Mouse (Mus musculus) c-Kit-positive CD71-positive TER-119-negative erythroid progenitor cells, embryonic 14.5 days (primary cell): ENCODE measurements around the gene Cbx8.

Experiments used
- DNase-seq: peaks from one replicate; pipeline ENCODE4 v3.0.0-alpha.2; 2013; ENCODE audit warnings: low read depth

The Cbx8 gene

DNA sequence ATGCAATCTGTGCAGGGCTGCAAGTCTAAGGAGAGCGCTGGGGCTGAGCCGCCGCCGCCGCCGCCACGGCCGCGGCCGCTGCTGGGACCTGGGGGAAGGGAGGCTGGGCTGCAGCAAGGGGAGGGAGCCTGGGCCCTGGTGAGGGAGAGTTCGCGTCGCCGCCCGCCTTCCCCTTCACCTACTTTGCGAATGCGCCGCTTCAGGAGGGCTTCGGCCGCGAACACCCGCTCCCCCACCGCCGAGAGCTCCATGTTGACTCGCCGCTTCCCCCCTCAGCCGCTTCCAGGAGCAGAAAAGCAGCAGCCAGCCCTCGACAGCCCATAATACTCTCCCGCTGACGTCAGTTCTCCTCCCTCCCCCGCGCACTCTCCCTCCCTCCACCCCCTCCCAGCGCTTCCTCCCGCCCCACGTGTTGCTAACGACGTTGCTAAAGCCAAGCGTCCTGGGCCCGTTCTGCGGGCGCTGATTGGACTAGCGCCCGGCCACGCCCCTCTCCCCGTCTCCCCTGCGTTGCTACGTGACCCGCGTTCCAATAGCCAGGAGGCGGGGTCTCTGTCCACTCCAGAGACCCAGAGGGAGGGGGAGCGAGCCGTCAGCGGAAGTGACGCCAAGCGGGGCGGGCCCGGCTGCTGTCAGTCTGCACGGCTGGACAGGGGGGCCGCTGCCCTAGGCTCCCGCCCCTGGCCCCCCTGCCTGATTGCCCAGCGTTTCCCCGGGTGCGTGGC, at the start of gene Cbx8:
TSS of gene Cbx8 (minus strand) at position 370 of the 725 bp plus-strand sequence.
- peak; percentile 96 for DNase-seq

DNA sequence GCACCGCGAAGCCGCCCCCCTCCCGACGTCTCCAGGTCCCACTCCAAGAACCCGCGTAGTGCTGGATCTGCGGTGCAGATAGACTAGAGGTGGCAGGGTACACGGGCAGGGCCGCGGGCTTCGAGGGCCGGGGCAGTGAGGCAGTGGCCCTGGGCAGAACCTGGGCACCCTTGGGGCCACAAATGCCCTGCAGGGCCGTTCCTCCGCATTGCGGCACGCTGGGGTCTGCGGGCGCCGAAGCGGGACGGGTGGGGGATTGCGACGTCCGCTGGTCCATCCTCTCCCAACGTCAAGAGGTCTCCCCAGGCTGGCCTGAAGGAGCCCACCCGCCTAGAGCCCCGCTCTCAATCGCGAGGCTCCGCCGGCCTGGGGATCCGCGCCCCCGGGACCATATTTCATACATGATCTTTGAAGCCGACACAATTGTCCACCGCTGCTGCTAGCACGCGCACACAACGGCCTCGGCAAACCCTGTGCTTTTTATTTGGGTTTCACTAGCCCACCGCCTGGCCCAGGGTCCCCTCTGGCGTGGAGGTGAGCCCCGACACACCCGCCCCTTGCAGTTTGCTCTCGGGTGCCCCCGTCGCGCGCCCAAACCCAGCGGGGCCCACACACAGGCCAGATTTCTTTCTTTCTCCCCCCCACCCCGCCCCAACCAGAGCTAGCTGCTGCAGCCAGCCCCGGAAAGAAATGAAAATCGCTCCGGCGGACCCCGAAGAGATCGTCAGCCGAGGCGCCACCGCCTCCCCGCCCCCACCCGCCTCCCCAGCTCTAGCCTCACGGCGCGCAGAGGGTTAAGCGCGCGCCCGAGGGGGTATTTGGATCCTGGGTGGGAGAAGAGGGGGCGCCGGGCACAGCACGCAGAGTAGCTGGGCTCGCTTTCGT, 49.5 kb upstream of the Cbx8 start:
- no peak for DNase-seq

DNA sequence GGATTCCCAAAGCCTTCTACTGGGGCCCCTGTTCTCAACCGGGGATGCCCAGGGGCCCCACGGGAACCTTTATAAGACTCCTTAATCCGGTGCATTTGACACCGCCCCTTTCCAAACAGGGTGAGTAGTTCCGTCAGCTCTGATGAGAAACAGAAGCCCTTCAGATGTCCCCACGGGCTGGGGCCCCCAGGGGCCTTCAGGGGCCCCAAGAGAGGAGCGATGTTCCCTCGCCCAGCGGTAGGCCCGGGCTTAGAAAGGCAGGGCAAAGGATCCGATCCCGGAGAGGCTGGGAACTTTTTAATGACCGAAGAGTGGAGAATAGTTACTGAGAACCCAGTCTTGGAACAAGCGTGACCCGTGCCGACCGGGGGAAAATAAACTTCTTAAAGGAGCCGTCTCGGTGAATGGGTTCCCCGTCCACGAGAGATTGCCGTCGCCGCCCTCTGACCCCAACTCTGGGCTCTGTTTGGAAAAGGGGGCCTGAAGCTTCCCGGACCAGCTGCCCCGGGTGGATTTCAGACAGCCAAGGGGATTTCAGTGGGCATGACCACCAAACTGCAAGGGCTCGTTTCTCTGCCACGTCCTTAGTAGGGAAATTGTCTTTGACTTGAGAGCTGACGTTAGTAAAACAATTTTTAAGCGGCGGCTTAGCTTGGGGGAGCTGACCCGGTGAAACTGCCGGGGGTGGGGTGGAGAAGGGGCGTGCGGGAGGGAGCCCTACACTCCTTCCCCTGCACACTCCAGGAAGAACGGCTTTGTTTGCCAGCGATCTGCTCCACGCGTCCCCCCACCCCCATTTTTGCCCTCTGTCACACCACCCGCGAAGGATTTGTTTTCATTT, 48.7 kb upstream of the Cbx8 start:
- no peak for DNase-seq

DNA sequence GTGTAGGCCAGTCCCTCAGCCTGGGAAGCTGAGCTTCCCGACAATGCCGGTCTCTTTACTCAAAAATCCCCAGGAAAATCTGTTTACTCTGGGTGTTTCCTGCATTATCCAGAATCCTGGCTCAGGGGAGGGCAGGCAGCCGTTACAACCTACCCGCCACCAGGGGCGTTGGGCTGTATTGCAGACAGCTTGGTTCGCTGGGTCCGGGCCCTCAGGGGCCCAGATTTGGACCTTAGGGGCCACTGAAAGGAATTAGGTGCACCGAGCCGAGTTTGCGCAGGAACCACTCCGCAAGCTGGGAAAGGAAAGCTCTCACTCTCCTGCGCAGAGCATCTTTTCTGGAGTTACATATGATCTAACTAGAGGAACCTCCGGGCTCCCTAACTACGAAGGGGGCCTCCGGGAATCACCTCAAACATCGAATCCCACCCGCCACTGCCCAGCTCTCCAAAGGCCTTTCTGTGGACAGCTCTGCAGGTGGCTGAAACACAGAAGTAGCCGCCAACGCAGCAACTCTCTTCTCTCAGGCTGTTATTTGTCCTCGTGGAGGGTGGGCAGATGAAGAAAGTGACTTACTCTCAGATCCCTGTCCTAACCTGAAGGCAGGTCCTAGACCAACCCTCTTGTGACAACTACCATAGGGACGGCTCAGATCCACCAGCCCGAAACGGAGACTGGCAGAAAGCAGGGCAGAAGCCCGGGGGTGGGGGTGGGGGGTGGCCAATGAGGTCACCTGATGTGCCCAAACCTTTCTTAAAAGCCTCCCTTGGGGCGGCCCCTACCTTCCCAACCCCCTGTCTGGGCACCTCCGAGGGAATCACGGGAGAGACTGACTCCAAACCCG, 47.8 kb upstream of the Cbx8 start:
- DNase-seq: no peak

DNA sequence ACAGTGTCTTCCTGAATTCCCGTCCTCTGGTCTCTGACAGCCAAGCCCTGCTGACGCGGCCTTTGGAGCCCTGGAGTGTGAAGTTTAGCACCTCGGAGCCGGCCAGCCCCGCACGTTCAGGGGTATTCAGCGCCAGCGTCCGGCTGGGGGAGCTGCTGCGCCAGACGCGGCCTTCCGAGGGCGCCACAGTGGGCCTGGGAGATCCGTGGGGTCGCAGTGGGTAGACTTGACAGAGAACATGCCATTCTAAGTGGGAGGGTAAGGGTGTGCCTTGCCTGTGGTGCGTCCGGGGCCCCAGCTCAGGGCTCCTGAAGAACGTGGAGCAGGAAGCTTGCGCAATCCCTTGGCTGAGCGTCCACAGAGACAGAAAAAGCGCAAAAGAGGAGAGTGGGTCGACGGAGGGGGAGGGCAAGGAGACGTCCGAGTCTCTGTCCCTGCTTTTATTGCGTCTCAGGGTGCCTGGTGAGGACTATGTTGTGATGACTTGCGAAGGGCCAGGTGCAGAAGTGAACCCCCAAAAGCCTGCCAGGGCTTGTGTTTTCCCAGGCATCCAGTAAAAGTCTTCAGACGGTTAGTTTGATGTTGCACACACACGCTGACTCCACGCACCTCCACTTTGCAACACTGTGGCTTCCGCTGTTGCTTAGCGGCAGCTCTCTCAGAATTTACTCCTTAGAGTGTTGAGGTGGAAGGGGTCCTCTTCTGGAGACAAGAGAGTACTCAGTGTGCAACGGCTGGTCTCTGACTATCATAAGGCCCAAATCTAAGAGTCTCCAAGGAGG, 46.7 kb upstream of the Cbx8 start:
- no peak for DNase-seq

DNA sequence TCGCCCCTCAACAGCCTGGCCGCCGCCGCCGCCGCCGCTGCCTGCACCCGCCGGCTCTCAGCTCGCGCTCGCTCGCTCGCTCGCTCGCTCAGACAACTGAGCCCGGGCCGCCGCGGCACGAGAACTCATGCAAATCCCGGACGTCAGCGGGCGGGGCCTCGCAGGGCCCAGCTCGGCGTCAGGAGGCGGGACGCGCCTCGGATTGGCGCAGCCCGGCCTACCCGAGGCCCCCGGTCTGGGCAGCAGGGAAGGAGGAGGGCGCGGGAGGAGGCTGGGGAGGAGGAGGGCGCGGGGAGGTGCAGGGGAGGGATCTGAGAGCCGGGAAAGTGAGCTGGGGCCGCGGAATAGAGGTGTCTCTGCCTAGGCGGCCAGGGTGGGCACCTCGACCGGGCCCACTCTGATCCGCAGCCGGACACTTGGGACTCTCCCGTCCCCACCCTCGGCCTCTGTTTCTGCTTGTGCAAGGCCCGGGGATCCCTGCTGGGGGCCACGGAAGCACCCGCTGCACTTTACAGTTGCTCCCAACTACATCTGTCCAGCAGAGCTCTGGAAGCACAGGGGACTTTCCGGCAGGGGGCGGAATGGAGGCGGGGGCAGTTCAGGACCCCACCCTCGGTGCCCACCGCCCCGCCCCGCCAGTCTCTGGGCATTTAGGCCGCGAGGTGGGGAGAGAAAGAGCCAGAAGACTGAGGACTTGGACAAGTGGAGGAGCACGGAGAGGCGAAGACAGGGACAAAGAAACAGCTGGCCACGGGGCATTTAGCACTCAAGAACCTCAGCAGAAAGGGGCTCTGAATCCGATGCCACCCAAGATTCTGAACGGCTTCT, 45.6 kb upstream of the Cbx8 start, which contains the start of gene Cbx4:
TSS of gene Cbx4 (minus strand) at position 78 of the 828 bp plus-strand sequence.
- peak; percentile 78 for DNase-seq

DNA sequence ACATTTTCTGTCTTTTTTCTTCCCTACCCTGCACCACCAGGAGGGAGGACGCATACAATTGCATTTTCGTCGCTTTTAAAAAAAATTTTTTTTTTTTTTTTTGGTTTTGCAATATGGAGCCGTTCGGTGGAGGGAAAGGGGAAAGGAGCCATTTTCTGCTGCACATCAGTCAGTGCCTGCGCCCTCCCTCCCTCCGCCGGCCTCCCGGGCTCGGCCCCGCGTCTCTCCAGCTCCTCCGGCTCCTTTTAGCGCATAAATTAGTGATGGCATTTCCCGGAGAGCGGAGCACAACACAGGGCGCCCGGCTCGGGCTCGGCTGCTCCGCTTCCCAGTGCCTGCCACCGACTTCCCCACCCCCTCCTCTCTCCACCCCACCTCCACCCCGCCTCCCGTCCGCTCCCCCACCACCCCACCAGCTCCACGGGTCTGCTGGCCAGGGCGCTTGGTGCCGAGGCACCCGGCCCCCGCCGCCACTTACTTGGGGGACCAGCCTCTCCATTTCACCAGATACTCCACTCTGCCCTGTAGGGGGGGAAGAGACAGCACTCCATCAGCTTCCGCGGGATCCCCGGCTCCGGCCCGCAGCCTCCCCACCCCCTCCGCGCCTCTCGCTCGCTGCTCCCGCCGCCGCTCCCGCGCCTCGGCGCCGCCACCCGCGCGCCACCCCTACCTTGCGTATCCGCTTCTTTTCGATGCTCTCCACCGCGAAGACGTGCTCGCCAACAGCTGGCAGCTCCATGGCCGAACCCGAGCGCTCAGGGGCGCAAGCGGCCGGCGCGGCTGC, 44.7 kb upstream of the Cbx8 start:
- no peak for DNase-seq

DNA sequence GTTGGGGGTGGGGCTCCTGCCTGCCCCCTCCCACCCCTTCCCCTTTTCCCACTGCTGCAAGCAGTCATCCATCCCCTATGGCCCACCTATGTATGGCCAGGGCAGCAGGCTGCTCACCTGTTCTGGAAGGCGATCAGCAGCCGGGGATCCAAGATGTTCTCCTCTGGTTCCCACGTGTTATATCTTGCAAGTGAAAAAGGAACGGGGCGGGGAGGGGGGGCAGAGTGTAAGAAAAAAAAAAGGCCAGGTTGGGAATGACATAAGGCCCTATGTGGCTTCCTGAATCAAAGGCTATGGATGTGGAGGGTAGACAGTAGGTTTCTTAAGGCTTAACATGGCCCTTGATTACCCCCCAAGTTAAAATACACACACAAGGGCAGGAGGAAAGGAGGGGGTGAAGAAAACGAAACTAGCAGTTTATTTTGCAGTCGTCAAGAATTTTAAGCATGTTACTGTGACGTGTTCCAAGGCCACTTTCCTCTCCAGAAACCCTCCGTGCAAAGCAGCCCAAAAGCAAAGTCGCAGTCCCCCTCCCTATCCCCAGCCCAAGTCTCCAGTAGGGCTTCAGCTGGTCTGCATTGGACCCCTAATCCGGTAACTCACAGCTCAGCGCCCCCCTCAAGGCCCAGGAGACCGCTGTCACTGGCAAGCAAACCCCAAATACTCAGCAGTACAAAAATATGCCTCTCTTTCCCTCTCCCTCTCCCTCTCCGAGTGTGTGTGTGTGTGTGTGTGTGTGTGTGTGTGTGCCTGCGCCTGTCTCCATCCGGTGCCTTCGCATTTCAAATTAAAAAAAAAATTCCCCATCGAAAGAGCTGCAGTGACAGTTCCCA, 43.9 kb upstream of the Cbx8 start:
- no peak for DNase-seq

DNA sequence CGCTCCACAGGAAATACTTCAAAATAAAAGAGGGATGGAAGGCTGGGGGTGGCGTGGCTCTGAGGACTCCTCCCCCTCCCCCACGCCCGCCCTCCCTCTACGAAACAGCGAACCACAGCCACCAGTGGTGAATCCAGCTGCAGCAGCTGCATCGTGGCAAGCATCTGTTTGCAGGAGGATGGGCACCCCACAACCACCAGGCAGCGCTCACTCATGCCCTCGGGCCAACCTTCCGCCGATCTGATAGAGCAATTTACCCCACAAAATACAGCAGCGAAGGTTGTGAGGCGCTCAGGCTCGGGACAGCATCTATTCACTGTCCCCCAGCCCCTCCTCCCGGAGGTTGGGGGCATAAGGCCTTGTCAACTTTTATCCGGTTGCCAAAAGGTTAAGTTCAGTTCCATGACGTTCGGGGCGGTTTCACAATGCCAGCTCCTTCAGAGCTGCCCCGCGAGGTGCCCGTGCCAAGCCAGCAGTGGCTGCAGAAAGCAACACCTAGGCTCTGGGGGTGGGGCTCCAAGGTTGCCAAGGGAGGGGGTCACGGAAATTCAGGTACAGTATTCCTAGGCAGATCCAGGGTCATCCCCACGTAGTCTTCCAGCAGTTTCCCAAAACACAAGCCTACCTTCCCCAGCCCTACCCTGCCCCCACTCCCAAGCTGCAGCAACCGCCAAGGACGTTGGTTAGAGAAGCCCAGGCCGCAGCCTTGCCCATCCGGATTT, 43.1 kb upstream of the Cbx8 start:
- DNase-seq: no peak

DNA sequence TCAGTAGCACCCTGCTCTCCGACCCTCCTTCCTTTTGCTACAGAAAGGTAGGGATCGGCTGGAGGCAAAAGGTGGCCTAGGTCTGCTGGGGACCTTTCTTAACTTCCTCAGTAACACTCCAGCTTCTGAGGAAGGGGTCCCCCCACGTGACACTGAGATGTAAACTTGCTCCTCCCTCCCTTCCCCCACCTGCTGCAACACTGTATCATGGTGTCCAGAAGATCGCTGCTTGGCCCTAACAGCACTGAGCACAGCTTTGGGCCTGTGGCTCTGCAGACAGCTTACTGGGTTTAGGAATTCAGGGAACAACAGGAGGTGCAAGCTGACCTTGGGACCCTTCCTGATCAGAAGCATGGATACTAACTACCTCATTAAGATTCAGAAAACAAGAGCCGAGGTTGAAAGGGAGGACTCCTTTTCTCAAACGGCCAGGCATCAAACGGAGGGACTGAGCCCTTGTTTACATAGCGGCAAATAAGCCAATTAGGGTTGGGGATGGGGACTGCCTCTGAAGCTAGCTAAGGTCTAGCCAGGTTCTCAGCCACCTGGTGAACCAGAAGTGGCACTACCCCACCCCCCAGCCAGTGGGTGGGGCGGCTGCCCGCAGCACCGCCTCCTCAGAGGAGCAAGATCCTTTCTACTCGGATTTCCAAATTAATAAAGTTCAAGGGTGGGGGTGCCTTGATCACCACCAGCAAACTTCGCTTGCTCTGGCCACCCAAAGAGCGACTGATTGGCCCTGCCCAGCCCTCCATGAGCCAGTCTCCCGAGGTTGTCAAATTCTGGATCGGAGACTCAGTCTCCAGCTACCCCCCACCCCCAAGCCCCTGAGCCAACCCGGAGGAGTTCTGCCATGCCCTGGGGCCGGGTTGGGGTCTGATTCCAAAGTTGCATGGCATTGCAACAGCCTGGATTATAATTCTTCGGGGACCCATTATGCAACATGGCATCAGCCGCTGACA, 42.1 kb upstream of the Cbx8 start:
- DNase-seq: no peak

DNA sequence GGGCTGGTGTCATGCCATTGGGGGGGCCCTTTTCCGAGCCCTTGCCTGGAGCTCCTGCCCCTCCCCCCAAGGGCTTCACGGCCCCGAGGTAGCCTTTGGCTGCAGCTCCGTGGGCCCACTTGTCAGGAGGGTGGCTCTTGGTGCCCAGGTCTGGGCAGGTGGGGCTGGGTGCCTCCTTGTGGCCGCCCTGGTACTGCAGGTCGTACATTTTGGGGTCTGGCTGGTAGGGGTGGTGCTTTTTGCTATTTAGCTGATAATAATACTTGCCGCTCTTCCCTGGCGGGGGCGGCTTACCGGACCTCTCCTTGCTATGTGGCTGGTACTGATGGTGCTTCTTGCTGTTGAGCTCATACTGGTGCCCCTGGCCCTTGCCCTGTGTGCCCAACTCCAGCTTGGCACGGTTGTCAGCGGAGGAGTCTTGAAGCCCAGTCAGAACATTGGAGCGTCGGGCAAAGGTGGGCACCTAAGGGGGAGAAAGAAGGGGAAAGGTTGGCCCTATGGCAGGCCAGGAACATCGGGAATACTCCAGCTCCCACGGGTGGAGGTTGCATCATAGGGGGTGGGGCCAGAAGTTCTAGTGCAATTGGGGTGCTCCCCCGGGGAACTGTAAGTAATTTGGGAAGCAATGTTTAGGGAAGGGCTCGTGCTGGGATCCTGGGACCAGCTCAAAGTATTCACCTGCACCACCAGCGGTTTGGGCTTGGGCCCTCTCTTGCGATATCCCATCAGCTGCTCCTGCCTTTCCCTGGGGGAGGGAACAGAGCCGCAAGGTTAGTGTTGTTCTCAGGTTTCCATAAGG, 41.3 kb upstream of the Cbx8 start:
- no peak for DNase-seq

DNA sequence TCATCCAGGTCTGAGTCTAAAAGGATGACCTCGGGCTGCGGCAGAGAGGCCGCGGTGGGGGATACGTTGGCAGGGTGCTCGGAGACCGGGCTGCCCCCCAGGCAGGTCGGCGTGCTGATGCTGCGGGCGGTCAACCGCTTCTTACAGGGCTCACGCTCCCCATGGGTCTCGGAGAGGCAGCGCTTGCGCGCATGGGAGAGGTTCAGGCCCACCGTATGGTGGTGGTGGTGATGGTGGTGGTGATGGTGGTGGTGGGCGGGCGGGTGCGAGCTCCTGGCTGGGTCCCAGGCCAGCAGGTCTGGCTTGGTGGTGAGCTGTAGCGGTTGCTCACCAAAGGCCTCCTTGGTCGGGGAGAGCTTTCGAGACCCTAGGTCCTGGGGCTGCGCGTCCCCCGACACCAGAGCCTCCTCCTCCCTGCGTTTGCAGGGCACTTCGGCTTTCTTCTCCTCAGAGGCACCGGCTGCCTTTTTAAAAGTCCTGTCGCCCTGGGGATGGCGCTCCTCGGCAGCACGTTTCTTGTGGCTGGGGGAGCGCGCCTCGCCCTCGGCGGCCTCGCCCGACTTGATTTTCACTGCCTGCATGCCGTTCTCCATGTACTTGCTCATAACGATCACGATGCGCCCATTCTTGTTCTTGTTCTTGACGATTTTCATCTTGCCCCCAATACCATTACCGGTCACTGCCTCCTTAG, 40.5 kb upstream of the Cbx8 start:
- no peak for DNase-seq

DNA sequence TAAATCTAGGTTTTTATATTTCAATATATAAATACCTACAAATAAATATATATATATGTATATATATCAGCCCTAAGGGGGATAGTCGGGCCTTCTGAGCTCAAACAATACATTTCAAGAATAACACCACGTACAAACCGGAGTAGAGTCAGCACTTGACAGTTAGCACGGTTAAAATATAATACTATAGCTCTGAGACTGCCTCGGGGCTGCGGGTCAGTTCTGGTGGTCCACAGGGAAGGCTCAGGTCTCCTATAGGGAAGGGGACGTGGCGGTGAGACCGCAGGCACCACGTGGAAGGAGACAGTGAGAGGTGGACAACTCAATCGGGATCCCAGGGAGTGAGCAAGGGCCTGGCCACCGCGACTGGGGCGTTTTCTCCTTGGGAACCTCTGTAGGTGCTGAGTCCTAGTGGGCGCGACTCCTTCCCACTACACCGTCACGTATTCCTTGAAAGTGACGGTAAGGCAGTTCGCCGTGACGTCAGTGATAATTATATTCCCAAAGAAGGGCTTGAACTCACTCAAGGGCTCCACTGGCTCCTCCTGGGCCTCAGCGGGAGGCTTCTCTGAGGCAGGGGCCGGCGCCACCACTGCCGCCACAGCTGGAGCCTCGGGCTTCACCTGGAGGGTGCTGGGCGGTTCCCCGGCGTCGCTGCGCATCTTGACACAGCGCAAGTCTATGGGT, 39.8 kb upstream of the Cbx8 start:
- no peak for DNase-seq

DNA sequence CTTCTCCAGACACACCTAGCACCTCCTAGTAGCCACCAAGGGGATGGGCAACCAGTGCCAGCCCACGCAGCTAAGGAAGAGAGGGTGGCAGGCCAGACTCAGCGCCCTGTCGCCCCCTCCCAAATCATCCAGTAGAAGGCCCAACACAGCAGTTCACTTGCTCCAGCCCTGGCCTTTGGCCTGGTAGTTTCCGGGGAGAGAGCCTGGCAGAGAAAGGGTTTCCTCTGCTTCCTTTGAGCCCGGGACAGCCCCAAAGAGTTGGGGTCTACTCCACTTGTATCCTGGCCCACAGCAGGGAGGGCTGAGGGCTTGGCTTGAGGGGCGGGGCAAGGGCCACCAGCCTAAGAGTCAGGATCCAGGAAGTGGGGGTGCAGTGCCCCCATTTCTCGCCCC, 38.7 kb upstream of the Cbx8 start:
- no peak for DNase-seq
